Mouse (Mus musculus) midbrain, embryonic 10.5 days (tissue): ENCODE measurements around the gene Efemp2. TPM values are rescaled to one million over a fixed set of nuclear protein-coding genes. Genes with fewer than 3 reads are reported as not detected.
"Not testable (repeated sequence)": the region's sequence is repeated elsewhere in the genome, so short reads cannot be mapped to it uniquely, and the experiment has no call there.

Source experiments
- DNase-seq: peaks from one replicate; pipeline ENCODE4 v3.0.0-alpha.2; 2017; ENCODE audit warnings: low spot score
- H3K27ac ChIP-seq: fragments of 300-500 bp; sonication (generic); replicated peaks from 2 replicates; pipeline ENCODE4 v1.5.1; 2016; ENCODE audit warnings: mild to moderate bottlenecking
- H3K27me3 ChIP-seq: fragments of 300-500 bp; sonication (generic); 2 replicates; pipeline ENCODE4 v1.6.1; 2016; ENCODE audit warnings: low read depth, mild to moderate bottlenecking; ENCODE audit not compliant: poor library complexity, severe bottlenecking
- H3K36me3 ChIP-seq: fragments of 300-500 bp; sonication (generic); 2 replicates; pipeline ENCODE4 v1.6.1; 2016; ENCODE audit warnings: mild to moderate bottlenecking, moderate library complexity
- H3K4me1 ChIP-seq: fragments of 300-500 bp; sonication (generic); 2 replicates; pipeline ENCODE4 v1.6.1; 2016
- H3K4me3 ChIP-seq: fragments of 300-500 bp; sonication (generic); 2 replicates; pipeline ENCODE4 v1.5.1; 2016; ENCODE audit warnings: mild to moderate bottlenecking, moderate library complexity
- H3K9me3 ChIP-seq: fragments of 300-500 bp; sonication (generic); replicated peaks from 2 replicates; pipeline ENCODE4 v1.6.1; 2016; ENCODE audit warnings: mild to moderate bottlenecking
- WGBS: fragments of 180-500 bp; shearing (Covaris S2); methylation state at CpG from one replicate; pipeline ENCODE4 v1.1.7; 2016; 5-methylcytosine and 5-hydroxymethylcytosine counted together
- polyA plus RNA-seq: library from polyadenylated mRNA; unstranded; fragments of >200 nt; fragmentation: Nextera tagmentation; extraction: Ambion mirVana; gene quantifications from 2 replicates; pipeline ENCODE4 v1.2.1, GENCODE M21; 2016

The Efemp2 gene
- polyA plus RNA-seq, 1 experiment from 2014 or later = 67.6 TPM

- Histone ChIP-seq H3K4me3 (peak overlapping the region; percentile 86; the same call in 1 of the 2 replicates), H3K36me3 (peaks cover 54% of the 10 kb centered on the region), H3K27ac (no peak overlapping the region), H3K9me3 (no peaks in the 10 kb centered on the region), H3K4me1 (peaks cover 34% of the 10 kb centered on the region), H3K27me3 (no peaks in the 10 kb centered on the region)
- no peak for DNase-seq
- 92% methylated on average over 8 of the region's 8 CpGs for WGBS
Observed at GRCm38 (mm10) chr19:5486286-5486685, 12.5 kb downstream of the Efemp2 start.

DNA sequence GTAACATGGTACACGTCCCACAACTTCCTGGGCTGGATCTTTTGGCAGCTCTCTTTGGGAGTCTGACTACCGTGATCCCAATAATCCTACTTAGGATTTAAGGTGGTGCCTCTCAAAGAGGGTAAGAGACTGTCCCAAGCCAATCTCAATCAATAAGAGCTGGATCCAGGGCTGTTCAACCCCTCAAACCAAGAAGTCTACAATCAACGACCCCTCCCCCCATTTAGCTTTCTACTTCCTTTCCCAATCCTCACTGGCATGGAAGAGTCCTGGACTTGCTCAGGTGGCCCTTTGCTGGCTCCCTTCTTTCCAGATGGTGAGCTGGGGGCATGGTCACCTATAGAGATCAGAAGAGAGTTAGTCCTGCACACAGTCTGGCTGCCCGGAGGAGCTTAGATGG, 13.0 kb downstream of the Efemp2 start:
- Histone ChIP-seq H3K27ac (peak overlapping the region; percentile 99; the same call in 1 of the 2 replicates), H3K36me3 (peaks cover 49% of the 10 kb centered on the region), H3K9me3 (no peaks in the 10 kb centered on the region), H3K4me1 (peaks cover 36% of the 10 kb centered on the region), H3K27me3 (no peaks in the 10 kb centered on the region), H3K4me3 (peak overlapping the region; percentile 86)
- 91% methylated on average over 4 of the region's 4 CpGs for WGBS
- no peak for DNase-seq

- Histone ChIP-seq H3K36me3 (peaks cover 47% of the 10 kb centered on the region), H3K27ac (peak within 1 kb of the TSS; percentile 99), H3K4me3 (peak within 1 kb of the TSS; percentile 86), H3K9me3 (no peaks in the 10 kb centered on the region), H3K27me3 (no peaks in the 10 kb centered on the region), H3K4me1 (peaks cover 47% of the 10 kb centered on the region)
- under 1% methylated on average over 39 of the region's 39 CpGs for WGBS
- peak; percentile 95 for DNase-seq
Observed at GRCm38 (mm10) chr19:5487768-5488550, 14.2 kb downstream of the Efemp2 start, which contains the start of gene Mus81. Mus81 (minus strand) TSS chr19:5488402.

DNA sequence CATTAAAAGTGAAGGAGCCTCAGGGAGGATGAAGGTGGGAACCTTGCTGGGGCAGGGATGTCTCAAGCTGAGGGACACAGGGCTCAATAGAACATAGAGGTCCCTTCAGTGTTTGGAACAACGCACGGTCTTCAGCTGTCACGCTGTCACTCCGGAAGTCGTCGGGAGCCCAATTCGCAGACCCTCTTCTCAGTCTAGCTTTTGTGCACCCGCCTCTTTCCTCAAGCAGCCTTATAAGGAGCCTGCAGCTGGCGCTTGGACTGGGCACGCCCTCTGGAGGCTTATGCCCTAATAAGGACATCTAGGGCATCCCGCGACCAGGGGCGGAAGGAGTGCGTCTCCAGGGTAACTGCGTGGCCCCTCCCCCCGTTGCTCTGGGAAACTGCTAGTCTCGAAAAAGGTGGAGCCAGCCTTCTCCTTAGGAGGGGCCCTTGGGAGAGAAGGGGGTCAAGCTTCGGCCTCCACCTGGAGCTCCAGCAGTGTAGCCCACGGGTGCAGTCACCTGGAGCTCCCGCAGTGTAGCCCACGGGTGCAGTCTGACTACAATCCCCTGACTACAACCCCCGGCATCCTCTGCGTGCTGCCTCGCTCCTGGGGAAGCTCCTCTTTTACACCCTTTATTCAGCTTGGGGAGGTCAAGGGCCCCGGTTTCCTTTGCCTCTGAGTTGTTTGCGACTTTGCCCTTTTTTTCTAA, 15.3 kb downstream of the Efemp2 start:
- Histone ChIP-seq H3K27ac (peak overlapping the region; percentile 99), H3K4me3 (peak overlapping the region; percentile 86), H3K27me3 (no peaks in the 10 kb centered on the region), H3K4me1 (peaks cover 47% of the 10 kb centered on the region), H3K36me3 (peaks cover 47% of the 10 kb centered on the region), H3K9me3 (no peaks in the 10 kb centered on the region)
- 0% methylated on average over 26 of the region's 26 CpGs for WGBS
- peak; percentile 98 for DNase-seq

DNA sequence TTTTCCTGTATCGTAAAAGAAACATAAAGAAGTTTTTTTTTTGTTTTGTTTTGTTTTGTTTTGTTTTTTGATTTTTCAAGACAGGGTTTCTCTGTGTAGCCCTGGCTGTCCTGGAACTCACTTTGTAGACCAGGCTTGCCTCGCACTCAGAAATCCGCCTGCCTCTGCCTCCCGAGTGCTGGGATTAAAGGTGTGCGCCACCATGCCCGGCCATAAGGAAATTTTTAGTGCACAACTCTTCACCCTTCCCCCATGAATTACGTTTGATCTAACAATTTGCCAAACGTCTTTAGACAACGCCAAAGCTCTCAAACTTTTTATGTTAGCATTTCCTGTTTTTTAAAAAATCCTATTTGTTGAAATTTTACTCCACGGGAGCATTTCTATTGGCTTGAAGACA, 16.0 kb downstream of the Efemp2 start:
- peaks cover 47% of the 10 kb centered on the region for H3K4me1 ChIP-seq
- 61% methylated on average over 10 of the region's 10 CpGs for WGBS
- peaks cover 47% of the 10 kb centered on the region for H3K36me3 ChIP-seq
- H3K9me3 ChIP-seq, H3K27me3 ChIP-seq, DNase-seq: not testable (repeated sequence)
- H3K4me3 ChIP-seq = peak overlapping the region; percentile 86
- H3K27ac ChIP-seq = peak overlapping the region; percentile 99

GRCm38 (mm10) chr19:5490313-5490897, 16.7 kb downstream of the Efemp2 start, which contains the start of gene Cfl1:
Cfl1 (plus strand) TSS chr19:5490455.
- Histone ChIP-seq H3K27me3 (no peaks in the 10 kb centered on the region), H3K4me3 (peak within 1 kb of the TSS; percentile 86), H3K27ac (peak within 1 kb of the TSS; percentile 99), H3K9me3 (no peaks in the 10 kb centered on the region), H3K4me1 (peaks cover 47% of the 10 kb centered on the region), H3K36me3 (peaks cover 46% of the 10 kb centered on the region)
- WGBS = under 1% methylated on average over 62 of the region's 62 CpGs
- peak; percentile 95 for DNase-seq

- DNase-seq = peak; percentile 77
- Histone ChIP-seq H3K27ac (peak overlapping the region; percentile 99), H3K9me3 (no peaks in the 10 kb centered on the region), H3K27me3 (no peaks in the 10 kb centered on the region), H3K36me3 (peaks cover 46% of the 10 kb centered on the region), H3K4me1 (peaks cover 47% of the 10 kb centered on the region), H3K4me3 (peak overlapping the region; percentile 86)
- WGBS = under 1% methylated on average over 59 of the region's 59 CpGs
Observed at GRCm38 (mm10) chr19:5490898-5491708, 17.3 kb downstream of the Efemp2 start.

GRCm38 (mm10) chr19:5492641-5493040, 18.9 kb downstream of the Efemp2 start:
- 89% methylated on average over 4 of the region's 4 CpGs for WGBS
- Histone ChIP-seq H3K9me3 (no peaks in the 10 kb centered on the region), H3K36me3 (peaks cover 56% of the 10 kb centered on the region), H3K27me3 (no peaks in the 10 kb centered on the region), H3K4me3 (peak overlapping the region; percentile 86), H3K27ac (no peak overlapping the region), H3K4me1 (peaks cover 35% of the 10 kb centered on the region)
- DNase-seq = no peak

GRCm38 (mm10) chr19:5493301-5493721, 19.6 kb downstream of the Efemp2 start:
- H3K4me3 ChIP-seq = peak overlapping the region; percentile 86; the same call in 1 of the 2 replicates

GRCm38 (mm10) chr19:5494314-5494713, 20.6 kb downstream of the Efemp2 start:
- Histone ChIP-seq H3K27ac (no peak overlapping the region), H3K9me3 (no peaks in the 10 kb centered on the region), H3K36me3 (peaks cover 61% of the 10 kb centered on the region), H3K27me3 (no peaks in the 10 kb centered on the region), H3K4me3 (no peak overlapping the region), H3K4me1 (peaks cover 23% of the 10 kb centered on the region)
- no peak for DNase-seq
- 95% methylated on average over 3 of the region's 3 CpGs for WGBS

More at GRCm38 (mm10) chr19:5493301-5493721, 19.6 kb downstream of the Efemp2 start:
- H3K27ac ChIP-seq, H3K27me3 ChIP-seq, DNase-seq, H3K9me3 ChIP-seq: not testable (repeated sequence)
- peaks cover 61% of the 10 kb centered on the region for H3K36me3 ChIP-seq
- WGBS = 77% methylated on average over 9 of the region's 9 CpGs
- H3K4me1 ChIP-seq = peaks cover 31% of the 10 kb centered on the region

DNA sequence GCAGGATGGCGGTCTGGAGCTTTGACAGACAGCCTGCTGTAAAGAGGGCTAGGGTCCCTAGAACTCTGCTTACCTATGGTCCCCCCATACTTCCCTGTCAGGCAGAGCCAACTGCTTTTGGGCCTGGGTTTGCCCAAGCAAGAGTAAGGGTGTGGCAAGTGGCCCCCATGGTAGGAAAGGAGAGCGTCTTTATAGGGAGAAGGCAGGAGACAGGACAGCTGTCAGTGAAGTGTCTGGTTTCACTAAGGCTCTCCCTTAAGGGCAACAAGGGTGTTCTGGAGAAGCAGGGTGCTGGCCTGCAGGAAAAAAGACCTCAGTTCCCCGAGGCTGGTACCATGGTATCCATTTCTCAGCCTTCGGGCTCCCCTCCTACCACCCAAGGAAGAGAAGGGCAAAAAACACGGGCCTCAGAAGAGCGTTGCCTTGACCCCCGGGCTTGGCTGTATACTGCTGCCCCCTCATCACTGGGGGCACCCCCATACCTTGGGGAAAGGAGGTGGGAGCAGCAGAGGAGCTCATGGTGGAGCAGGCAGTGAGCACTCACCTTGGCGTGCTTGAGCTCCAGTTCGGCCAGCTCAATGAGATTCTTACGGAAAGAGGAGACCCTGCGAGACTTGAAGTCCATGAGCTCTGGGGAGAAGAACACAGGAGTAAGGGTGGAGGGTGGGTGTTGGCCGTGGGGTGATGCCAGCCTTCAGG, 21.7 kb downstream of the Efemp2 start:
- DNase-seq = no peak
- H3K36me3 ChIP-seq = peaks cover 61% of the 10 kb centered on the region
- WGBS = 88% methylated on average over 12 of the region's 12 CpGs

More for the DNA sequence above, 21.7 kb downstream of the Efemp2 start:
- Histone ChIP-seq H3K4me1 (peaks cover 14% of the 10 kb centered on the region), H3K27me3 (no peaks in the 10 kb centered on the region), H3K4me3 (no peak overlapping the region), H3K9me3 (no peaks in the 10 kb centered on the region), H3K27ac (no peak overlapping the region)
